Mouse (Mus musculus) heart, embryonic 10.5 days (tissue): Measurements from ENCODE around the gene Nop53. TPM values are rescaled to one million over a fixed set of nuclear protein-coding genes. Genes with fewer than 3 reads are reported as not detected.

Experiments used
- DNase-seq: peaks from one replicate; pipeline ENCODE4 v3.0.0-alpha.2; 2017; ENCODE audit warnings: low spot score
- H3K27ac ChIP-seq: fragments of 300-500 bp; sonication (generic); 2 replicates; pipeline ENCODE4 v1.5.1; 2016; ENCODE audit warnings: mild to moderate bottlenecking
- H3K27me3 ChIP-seq: fragments of 300-500 bp; sonication (generic); 2 replicates; pipeline ENCODE4 v1.6.1; 2016; ENCODE audit warnings: mild to moderate bottlenecking; ENCODE audit not compliant: poor library complexity, insufficient read depth, severe bottlenecking
- H3K36me3 ChIP-seq: fragments of 300-500 bp; sonication (generic); 2 replicates; pipeline ENCODE4 v1.6.1; 2016; ENCODE audit warnings: mild to moderate bottlenecking, moderate library complexity
- H3K4me1 ChIP-seq: fragments of 300-500 bp; sonication (generic); 2 replicates; pipeline ENCODE4 v1.6.1; 2016; ENCODE audit warnings: mild to moderate bottlenecking
- H3K4me3 ChIP-seq: fragments of 300-500 bp; sonication (generic); 2 replicates; pipeline ENCODE4 v1.5.1; 2016; ENCODE audit warnings: mild to moderate bottlenecking, moderate library complexity
- H3K9me3 ChIP-seq: fragments of 300-500 bp; sonication (generic); 2 replicates; pipeline ENCODE4 v1.6.1; 2016; ENCODE audit warnings: mild to moderate bottlenecking, moderate library complexity
- WGBS: fragments of 180-500 bp; shearing (Covaris S2); methylation state at CpG from one replicate; pipeline ENCODE4 v1.1.7; 2016; 5-methylcytosine and 5-hydroxymethylcytosine counted together
- polyA plus RNA-seq: library from polyadenylated mRNA; unstranded; fragments of >200 nt; fragmentation: Nextera tagmentation; extraction: Ambion mirVana; gene quantifications from 2 replicates; pipeline ENCODE4 v1.2.1, GENCODE M21; 2016

Gene Nop53
- 136 and 152 TPM in 2 replicates for polyA plus RNA-seq

GRCm38 (mm10) chr7:15945721-15946536 is at the start of gene Nop53:
Gene Nop53 (minus strand): TSS chr7:15946074.
- peak; percentile 96 for DNase-seq
- peak within 1 kb of the TSS; percentile 79 for H3K4me3 ChIP-seq
- 2% methylated on average over 59 of the region's 59 CpGs for WGBS
- H3K27ac ChIP-seq = peak within 1 kb of the TSS; percentile 97
- H3K9me3 ChIP-seq = no peaks in the 10 kb centered on the region
- peaks cover 46% of the 10 kb centered on the region for H3K36me3 ChIP-seq
- H3K27me3 ChIP-seq = no peaks in the 10 kb centered on the region
- H3K4me1 ChIP-seq = peaks cover 17% of the 10 kb centered on the region

- Histone ChIP-seq H3K4me1 (no peaks in the 10 kb centered on the region), H3K9me3 (no peaks in the 10 kb centered on the region), H3K36me3 (peaks cover 83% of the 10 kb centered on the region), H3K4me3 (no peak overlapping the region), H3K27ac (no peak overlapping the region), H3K27me3 (no peaks in the 10 kb centered on the region)
- 91% methylated on average over 4 of the region's 4 CpGs for WGBS
- DNase-seq = no peak
Observed at GRCm38 (mm10) chr7:15993789-15994188, 47.9 kb upstream of the Nop53 start.

GRCm38 (mm10) chr7:15993152-15993551 is 47.3 kb upstream of the Nop53 start:
- WGBS = 73% methylated on average over 3 of the region's 3 CpGs

GRCm38 (mm10) chr7:15991764-15992163 is 45.9 kb upstream of the Nop53 start:
- Histone ChIP-seq H3K4me1 (no peaks in the 10 kb centered on the region), H3K36me3 (peaks cover 88% of the 10 kb centered on the region), H3K4me3 (no peak overlapping the region), H3K9me3 (no peaks in the 10 kb centered on the region), H3K27ac (no peak overlapping the region), H3K27me3 (no peaks in the 10 kb centered on the region)
- 92% methylated on average over 3 of the region's 3 CpGs for WGBS
- DNase-seq = no peak

More at GRCm38 (mm10) chr7:15993152-15993551, 47.3 kb upstream of the Nop53 start:
- Histone ChIP-seq H3K27ac (no peak overlapping the region), H3K27me3 (no peaks in the 10 kb centered on the region), H3K9me3 (no peaks in the 10 kb centered on the region), H3K4me1 (no peaks in the 10 kb centered on the region), H3K36me3 (peaks cover 88% of the 10 kb centered on the region), H3K4me3 (no peak overlapping the region)
- DNase-seq = no peak

GRCm38 (mm10) chr7:15987661-15988356 is 41.9 kb upstream of the Nop53 start:
- 90% methylated on average over 16 of the region's 16 CpGs for WGBS
- no peaks in the 10 kb centered on the region for H3K4me1 ChIP-seq
- H3K27me3 ChIP-seq = no peaks in the 10 kb centered on the region
- H3K27ac ChIP-seq = no peak overlapping the region
- no peak overlapping the region for H3K4me3 ChIP-seq
- no peak for DNase-seq
- H3K36me3 ChIP-seq = peaks cover 62% of the 10 kb centered on the region
- no peaks in the 10 kb centered on the region for H3K9me3 ChIP-seq

GRCm38 (mm10) chr7:15982729-15983407 is 37.0 kb upstream of the Nop53 start:
- Histone ChIP-seq H3K27me3 (no peaks in the 10 kb centered on the region), H3K36me3 (peaks cover 60% of the 10 kb centered on the region)

GRCm38 (mm10) chr7:15981538-15981937 is 35.7 kb upstream of the Nop53 start:
- WGBS = 66% methylated on average over 4 of the region's 4 CpGs
- peaks cover 35% of the 10 kb centered on the region for H3K4me1 ChIP-seq
- no peaks in the 10 kb centered on the region for H3K27me3 ChIP-seq
- H3K9me3 ChIP-seq = no peaks in the 10 kb centered on the region
- peak overlapping the region; percentile 56 for H3K27ac ChIP-seq
- H3K36me3 ChIP-seq = peaks cover 59% of the 10 kb centered on the region
- no peak for DNase-seq
- H3K4me3 ChIP-seq = 0 out of 2 replicates have a peak overlapping the region, but pooled peaks have one; percentile 12

More at GRCm38 (mm10) chr7:15982729-15983407, 37.0 kb upstream of the Nop53 start:
- H3K4me3 ChIP-seq = no peak overlapping the region
- DNase-seq = no peak
- WGBS = 45% methylated on average over 4 of the region's 4 CpGs
- H3K9me3 ChIP-seq = no peaks in the 10 kb centered on the region
- H3K27ac ChIP-seq = no peak overlapping the region
- H3K4me1 ChIP-seq = peaks cover 35% of the 10 kb centered on the region

- H3K36me3 ChIP-seq = peaks cover 66% of the 10 kb centered on the region
- H3K27ac ChIP-seq = peak overlapping the region; percentile 42; the same call in 1 of the 2 replicates
- H3K9me3 ChIP-seq = no peaks in the 10 kb centered on the region
- H3K4me1 ChIP-seq = peaks cover 35% of the 10 kb centered on the region
- WGBS = 63% methylated on average over 8 of the region's 8 CpGs
- H3K27me3 ChIP-seq = no peaks in the 10 kb centered on the region
- no peak for DNase-seq
- H3K4me3 ChIP-seq = no peak overlapping the region
Observed at GRCm38 (mm10) chr7:15980246-15980645, 34.4 kb upstream of the Nop53 start.

- no peak overlapping the region for H3K4me3 ChIP-seq
- H3K9me3 ChIP-seq = no peaks in the 10 kb centered on the region
- H3K36me3 ChIP-seq = peaks cover 93% of the 10 kb centered on the region
- DNase-seq = no peak
- H3K27me3 ChIP-seq = no peaks in the 10 kb centered on the region
- 83% methylated on average over 4 of the region's 4 CpGs for WGBS
- H3K27ac ChIP-seq = no peak overlapping the region
- H3K4me1 ChIP-seq = peaks cover 19% of the 10 kb centered on the region
Observed at GRCm38 (mm10) chr7:15975904-15976303, 30.0 kb upstream of the Nop53 start.

GRCm38 (mm10) chr7:15975451-15975850 is 29.6 kb upstream of the Nop53 start:
- Histone ChIP-seq H3K9me3 (no peaks in the 10 kb centered on the region), H3K4me1 (peaks cover 14% of the 10 kb centered on the region), H3K36me3 (peaks cover 93% of the 10 kb centered on the region), H3K4me3 (no peak overlapping the region), H3K27me3 (no peaks in the 10 kb centered on the region), H3K27ac (no peak overlapping the region)
- WGBS = 92% methylated on average over 10 of the region's 10 CpGs
- no peak for DNase-seq

- H3K36me3 ChIP-seq = peaks cover 92% of the 10 kb centered on the region
Observed at GRCm38 (mm10) chr7:15974712-15975111, 28.8 kb upstream of the Nop53 start.

GRCm38 (mm10) chr7:15972247-15972646 is 26.4 kb upstream of the Nop53 start:
- Histone ChIP-seq H3K9me3 (no peaks in the 10 kb centered on the region), H3K36me3 (peaks cover 67% of the 10 kb centered on the region), H3K27ac (no peak overlapping the region), H3K27me3 (no peaks in the 10 kb centered on the region), H3K4me1 (peaks cover 4% of the 10 kb centered on the region; the same call in 1 of the 2 replicates), H3K4me3 (no peak overlapping the region)
- WGBS = 78% methylated on average over 25 of the region's 25 CpGs
- no peak for DNase-seq

More at GRCm38 (mm10) chr7:15974712-15975111, 28.8 kb upstream of the Nop53 start:
- DNase-seq = no peak
- Histone ChIP-seq H3K4me1 (peaks cover 7% of the 10 kb centered on the region; the same call in 1 of the 2 replicates), H3K4me3 (no peak overlapping the region), H3K9me3 (no peaks in the 10 kb centered on the region), H3K27me3 (no peaks in the 10 kb centered on the region), H3K27ac (no peak overlapping the region)
- 57% methylated on average over 5 of the region's 5 CpGs for WGBS
